Mouse (Mus musculus) embryonic facial prominence, embryonic 14.5 days (tissue): ENCODE measurements around the gene Snx5. TPM values are rescaled to one million over a fixed set of nuclear protein-coding genes. Genes with fewer than 3 reads are reported as not detected.

ENCODE experiments used
- ATAC-seq: fragments of 200-750 bp; cut with Nextera tagmentation; 2 replicates; pipeline ENCODE4 v1.8.0; 2017; ENCODE audit warnings: low read depth, moderate number of reproducible peaks, moderate TSS enrichment
- DNase-seq: peaks from one replicate; pipeline ENCODE4 v3.0.0-alpha.2; 2015; ENCODE audit warnings: low spot score
- H3K27ac ChIP-seq: fragments of 300-500 bp; sonication (generic); replicated peaks from 2 replicates; pipeline ENCODE4 v1.5.1; 2014; ENCODE audit warnings: low read depth, mild to moderate bottlenecking, low read length, moderate library complexity
- H3K27me3 ChIP-seq: fragments of 300-500 bp; sonication (generic); replicated peaks from 2 replicates; pipeline ENCODE4 v1.6.1; 2014; ENCODE audit warnings: low read length; ENCODE audit not compliant: control insufficient read depth, insufficient read depth
- H3K36me3 ChIP-seq: fragments of 300-500 bp; sonication (generic); 2 replicates; pipeline ENCODE4 v1.6.1; 2014; ENCODE audit warnings: low read length, mixed read lengths; ENCODE audit not compliant: control insufficient read depth, insufficient read depth
- H3K4me1 ChIP-seq: fragments of 300-500 bp; sonication (generic); 2 replicates; pipeline ENCODE4 v1.6.1; 2014; ENCODE audit warnings: antibody characterized with exemption, low read length; ENCODE audit not compliant: control insufficient read depth, insufficient read depth
- H3K4me2 ChIP-seq: fragments of 300-500 bp; sonication (generic); 2 replicates; pipeline ENCODE4 v1.6.1; 2014; ENCODE audit warnings: low read depth, mild to moderate bottlenecking, low read length, moderate library complexity, mixed read lengths
- H3K4me3 ChIP-seq: fragments of 300-500 bp; sonication (generic); 2 replicates; pipeline ENCODE4 v1.5.1; 2014; ENCODE audit warnings: low read depth, mild to moderate bottlenecking, low read length
- H3K9ac ChIP-seq: fragments of 300-500 bp; sonication (generic); 2 replicates; pipeline ENCODE4 v1.6.1; 2014; ENCODE audit warnings: low read depth, mild to moderate bottlenecking, low read length, moderate library complexity, mixed read lengths
- H3K9me3 ChIP-seq: fragments of 300-500 bp; sonication (generic); 2 replicates; pipeline ENCODE4 v1.6.1; 2016; ENCODE audit warnings: low read length; ENCODE audit not compliant: control insufficient read depth
- WGBS: fragments of 180-500 bp; shearing (Covaris S2); extraction: QIAGEN DNeasy Blood & Tissue Kit; methylation state at CpG from one replicate; pipeline ENCODE4 v1.1.7; 2014; 5-methylcytosine and 5-hydroxymethylcytosine counted together
- polyA plus RNA-seq: library from polyadenylated mRNA; unstranded; fragments of >200 nt; fragmentation: Nextera tagmentation; extraction: Ambion mirVana; gene quantifications from 2 replicates; pipeline ENCODE4 v1.2.1, GENCODE M21; 2014

Snx5 gene
- polyA plus RNA-seq, 1 experiment from 2014 or later: 111 TPM

DNA sequence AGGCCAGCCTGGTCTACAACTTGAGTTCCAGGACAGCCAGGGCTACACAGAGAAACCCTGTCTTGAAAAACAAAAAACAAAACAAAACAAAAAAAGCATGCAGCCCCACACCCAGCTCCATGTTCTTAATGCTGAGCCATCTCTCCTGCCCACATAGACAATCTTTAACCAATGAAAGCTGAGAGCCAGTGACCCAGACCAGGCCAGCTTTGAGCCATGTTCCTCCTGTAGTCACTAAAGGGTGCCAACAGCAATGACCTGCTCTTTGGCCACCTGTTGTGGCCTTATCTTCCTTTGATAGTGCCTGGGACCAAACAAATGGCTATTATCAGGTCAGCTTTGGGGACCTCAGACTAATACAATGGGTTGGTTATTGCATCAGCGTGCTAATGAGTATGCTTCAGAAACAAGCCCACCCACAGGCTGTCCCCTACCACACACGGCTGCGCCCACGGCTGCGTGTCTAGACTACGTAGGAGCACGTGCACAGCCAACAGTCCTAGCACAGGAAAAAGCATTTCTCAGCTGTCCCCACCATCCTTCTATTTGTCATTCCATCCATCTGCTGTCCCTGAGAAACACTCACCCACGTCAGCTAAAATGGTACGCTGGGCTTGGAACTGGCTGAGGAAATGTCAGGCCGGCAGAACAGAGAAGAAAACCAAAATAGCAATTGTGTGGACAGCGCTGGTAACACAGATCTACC, 21.0 kb upstream of the Snx5 start:
- no peak overlapping the region for H3K27ac ChIP-seq
- H3K4me2 ChIP-seq: no peak overlapping the region
- ATAC-seq: no peak
- no peak overlapping the region for H3K4me3 ChIP-seq
- no peaks in the 10 kb centered on the region for H3K36me3 ChIP-seq
- no peaks in the 10 kb centered on the region for H3K9me3 ChIP-seq
- no peaks in the 10 kb centered on the region for H3K4me1 ChIP-seq
- WGBS: 84% methylated on average over 11 of the region's 11 CpGs
- no peak overlapping the region for H3K9ac ChIP-seq
- DNase-seq: no peak
- H3K27me3 ChIP-seq: no peaks in the 10 kb centered on the region

DNA sequence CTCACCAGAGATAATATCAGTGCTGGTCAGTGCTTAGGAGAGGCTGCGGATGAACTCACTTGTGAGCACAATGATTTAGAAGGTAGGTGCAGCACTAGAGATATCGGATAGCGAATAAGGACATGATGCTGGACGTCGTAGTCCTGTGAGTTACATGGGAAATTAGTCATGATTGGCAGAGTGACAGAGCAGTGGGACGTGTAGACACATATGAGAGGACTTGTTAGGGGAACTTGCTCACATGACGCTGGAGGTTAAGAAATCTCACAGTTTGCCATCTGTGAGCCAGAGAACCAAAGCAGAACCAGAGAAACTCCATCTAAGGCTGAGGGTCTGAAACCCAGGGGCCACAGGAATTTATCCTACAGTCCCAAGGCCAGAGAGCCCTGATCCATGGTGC, 19.6 kb upstream of the Snx5 start:
- H3K9ac ChIP-seq: no peak overlapping the region
- ATAC-seq (no peak), DNase-seq (no peak)
- H3K27me3 ChIP-seq: no peaks in the 10 kb centered on the region
- no peaks in the 10 kb centered on the region for H3K4me1 ChIP-seq
- 87% methylated on average over 7 of the region's 7 CpGs for WGBS
- H3K4me2 ChIP-seq: no peak overlapping the region
- H3K4me3 ChIP-seq: no peak overlapping the region
- H3K27ac ChIP-seq: no peak overlapping the region
- no peaks in the 10 kb centered on the region for H3K36me3 ChIP-seq
- H3K9me3 ChIP-seq: no peaks in the 10 kb centered on the region

DNA sequence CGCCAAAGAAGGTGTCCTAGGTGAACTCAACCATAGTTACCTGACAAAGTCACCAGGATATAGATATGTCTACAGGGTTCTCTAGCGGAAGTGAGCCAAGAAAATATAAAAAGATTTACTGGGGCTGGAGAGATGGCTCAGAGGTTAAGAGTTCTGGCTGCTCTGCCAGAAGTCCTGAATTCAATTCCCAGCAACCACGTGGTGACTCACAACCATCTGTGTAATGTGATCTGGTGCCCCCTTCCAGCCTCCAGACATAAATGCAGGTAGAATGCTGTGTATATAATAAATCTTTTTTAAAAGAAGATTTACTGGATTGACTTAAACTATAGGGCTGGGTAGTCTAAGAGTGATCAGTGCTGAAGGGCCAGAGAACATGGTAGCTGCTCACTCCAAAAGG, 10.7 kb upstream of the Snx5 start:
- H3K9me3 ChIP-seq: no peaks in the 10 kb centered on the region
- DNase-seq (no peak), ATAC-seq (no peak)

DNA sequence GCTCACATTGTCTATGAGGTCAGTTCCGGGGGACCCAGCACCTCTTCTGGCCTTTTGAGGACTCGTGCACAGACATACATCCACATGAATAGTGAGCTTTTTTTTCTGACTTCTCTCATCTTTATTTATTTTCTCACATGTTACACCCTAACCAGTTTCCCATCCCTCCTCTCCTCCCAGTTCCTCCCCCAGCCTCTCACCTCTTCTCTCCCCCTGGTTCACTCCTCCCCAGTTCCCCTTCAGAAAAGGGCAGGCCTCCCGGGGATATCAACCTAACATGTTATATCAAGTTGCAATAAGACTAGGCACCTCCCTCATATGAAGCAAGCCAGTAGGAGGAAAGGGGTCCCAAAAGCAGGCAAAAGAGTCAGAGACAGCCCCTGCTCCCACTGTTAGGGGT, 9.9 kb upstream of the Snx5 start:
- Histone ChIP-seq H3K4me3 (no peak overlapping the region), H3K4me2 (no peak overlapping the region), H3K27ac (no peak overlapping the region), H3K27me3 (no peaks in the 10 kb centered on the region), H3K4me1 (no peaks in the 10 kb centered on the region), H3K36me3 (peaks cover 23% of the 10 kb centered on the region), H3K9me3 (no peaks in the 10 kb centered on the region), H3K9ac (no peak overlapping the region)
- WGBS: 75% methylated on average over 3 of the region's 3 CpGs
- ATAC-seq (no peak), DNase-seq (no peak)

More for the DNA sequence above, 10.7 kb upstream of the Snx5 start:
- peaks cover 20% of the 10 kb centered on the region for H3K36me3 ChIP-seq
- no peak overlapping the region for H3K4me3 ChIP-seq
- WGBS: 57% methylated on average over 3 of the region's 3 CpGs
- H3K27ac ChIP-seq: no peak overlapping the region
- no peak overlapping the region for H3K4me2 ChIP-seq
- H3K4me1 ChIP-seq: no peaks in the 10 kb centered on the region
- H3K27me3 ChIP-seq: no peaks in the 10 kb centered on the region
- no peak overlapping the region for H3K9ac ChIP-seq

DNA sequence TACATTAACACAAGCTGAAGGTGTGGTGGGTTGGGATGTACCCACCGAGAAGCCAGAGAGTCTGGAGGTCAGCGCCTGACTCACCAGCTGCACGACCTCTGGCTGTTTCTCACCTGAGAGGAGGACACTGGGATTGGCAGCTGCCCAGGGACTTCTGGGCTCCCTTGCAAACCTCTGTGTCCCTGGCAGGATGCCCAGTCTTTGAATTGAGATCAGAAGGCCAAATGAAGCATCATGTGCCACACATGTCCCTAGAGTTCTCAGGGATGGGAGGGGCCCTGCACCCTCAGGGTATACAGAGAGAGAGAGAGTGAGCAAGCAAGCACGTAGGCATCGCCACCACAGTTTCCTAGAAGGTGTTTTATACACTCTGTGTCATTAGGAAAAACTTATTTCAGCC, 9.0 kb upstream of the Snx5 start:
- Histone ChIP-seq H3K27ac (no peak overlapping the region), H3K27me3 (no peaks in the 10 kb centered on the region), H3K36me3 (peaks cover 23% of the 10 kb centered on the region), H3K9me3 (no peaks in the 10 kb centered on the region), H3K9ac (no peak overlapping the region), H3K4me1 (peaks cover 4% of the 10 kb centered on the region; the same call in 1 of the 2 replicates), H3K4me3 (no peak overlapping the region), H3K4me2 (no peak overlapping the region)
- WGBS: 80% methylated on average over 5 of the region's 5 CpGs
- DNase-seq (peak; percentile 50), ATAC-seq (no peak; the same call in 1 of the 2 replicates)

DNA sequence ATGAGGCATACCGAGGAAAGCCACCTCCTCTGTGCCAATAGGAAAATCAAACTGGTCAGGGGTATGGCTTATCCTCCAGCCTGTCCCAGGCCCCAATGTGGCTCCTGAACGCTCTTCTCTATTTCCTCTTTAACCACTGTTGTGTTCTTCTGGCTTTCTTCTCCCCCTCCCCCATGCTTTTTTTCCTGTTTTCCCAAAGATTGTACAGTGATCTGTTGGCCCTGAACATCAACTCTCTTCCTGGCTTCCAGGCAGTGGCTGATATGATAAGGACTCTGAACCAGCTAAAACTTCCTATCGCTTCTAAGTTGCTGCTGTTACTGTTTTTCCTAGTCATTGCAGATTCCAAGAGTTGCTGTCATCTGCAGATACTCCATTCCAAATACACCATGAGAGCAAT, 6.2 kb upstream of the Snx5 start:
- 86% methylated on average over 3 of the region's 3 CpGs for WGBS

DNA sequence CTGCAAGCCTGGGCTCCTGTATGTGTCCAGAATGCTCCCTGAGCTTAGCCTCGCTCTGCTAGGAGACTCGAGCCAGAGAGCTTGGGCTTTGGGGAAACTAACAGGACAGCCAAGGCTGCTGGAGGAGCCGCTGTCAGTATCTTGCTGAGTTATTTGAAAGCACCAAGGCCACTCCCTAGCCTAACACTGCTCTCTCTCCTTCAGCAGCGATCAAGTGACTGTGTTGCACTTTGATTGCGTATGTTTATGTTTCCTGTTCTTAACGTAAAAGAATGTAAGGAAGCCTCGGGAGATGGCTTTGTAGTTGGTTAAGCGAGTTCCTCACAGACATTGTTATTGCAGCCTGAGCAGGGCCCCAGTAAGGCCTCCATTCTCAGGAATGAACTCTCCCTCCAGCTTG, 4.0 kb upstream of the Snx5 start:
- 43% methylated on average over 8 of the region's 8 CpGs for WGBS
- H3K36me3 ChIP-seq: peaks cover 22% of the 10 kb centered on the region
- ATAC-seq: no peak
- no peaks in the 10 kb centered on the region for H3K9me3 ChIP-seq
- no peak overlapping the region for H3K4me2 ChIP-seq
- no peaks in the 10 kb centered on the region for H3K27me3 ChIP-seq
- peak; percentile 64 for DNase-seq
- peaks cover 4% of the 10 kb centered on the region; the same call in 1 of the 2 replicates for H3K4me1 ChIP-seq
- no peak overlapping the region for H3K4me3 ChIP-seq
- H3K27ac ChIP-seq: peak overlapping the region; percentile 68
- peak overlapping the region; percentile 31 for H3K9ac ChIP-seq

More for the DNA sequence above, 6.2 kb upstream of the Snx5 start:
- Histone ChIP-seq H3K9ac (no peak overlapping the region), H3K9me3 (no peaks in the 10 kb centered on the region), H3K27ac (no peak overlapping the region), H3K4me2 (no peak overlapping the region), H3K4me3 (no peak overlapping the region), H3K27me3 (no peaks in the 10 kb centered on the region), H3K36me3 (peaks cover 26% of the 10 kb centered on the region), H3K4me1 (peaks cover 4% of the 10 kb centered on the region; the same call in 1 of the 2 replicates)
- ATAC-seq: no peak
- DNase-seq: no peak

DNA sequence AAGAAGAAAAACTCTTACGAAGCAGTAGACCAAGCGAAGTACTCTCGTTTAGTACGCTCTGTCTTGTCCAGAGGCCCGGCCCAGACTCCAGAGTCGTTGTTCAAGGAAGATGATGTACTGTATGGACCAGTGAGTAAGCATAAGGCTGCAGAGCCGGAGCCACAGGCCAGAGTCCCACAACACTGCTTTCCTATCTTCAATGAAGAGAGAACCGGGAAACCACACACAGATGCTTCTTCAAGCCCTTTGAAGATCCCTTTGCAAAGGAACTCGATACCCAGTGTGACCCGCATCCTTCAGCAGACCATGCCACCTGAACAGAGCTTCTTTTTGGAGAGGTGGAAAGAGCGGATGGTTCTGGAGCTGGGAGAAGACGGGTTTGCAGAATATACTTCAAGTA, 1.4 kb upstream of the Snx5 start:
- WGBS: 85% methylated on average over 12 of the region's 12 CpGs
- no peak overlapping the region for H3K9ac ChIP-seq

More for the DNA sequence above, 1.4 kb upstream of the Snx5 start:
- Histone ChIP-seq H3K36me3 (peaks cover 11% of the 10 kb centered on the region), H3K27ac (no peak overlapping the region), H3K4me2 (no peak overlapping the region), H3K4me1 (peaks cover 16% of the 10 kb centered on the region), H3K27me3 (no peaks in the 10 kb centered on the region), H3K4me3 (no peak overlapping the region), H3K9me3 (no peaks in the 10 kb centered on the region)
- DNase-seq (no peak), ATAC-seq (no peak)
